Mouse (Mus musculus): ENCODE measurements around the gene Nlrp4f. TPM values are rescaled to one million over a fixed set of nuclear protein-coding genes. Genes with fewer than 3 reads are reported as not detected.

Nlrp4f gene
- 0.04 TPM in 1 of 2 replicates, not detected in the other for polyA plus RNA-seq (2012; rRNA removed)

DNA sequence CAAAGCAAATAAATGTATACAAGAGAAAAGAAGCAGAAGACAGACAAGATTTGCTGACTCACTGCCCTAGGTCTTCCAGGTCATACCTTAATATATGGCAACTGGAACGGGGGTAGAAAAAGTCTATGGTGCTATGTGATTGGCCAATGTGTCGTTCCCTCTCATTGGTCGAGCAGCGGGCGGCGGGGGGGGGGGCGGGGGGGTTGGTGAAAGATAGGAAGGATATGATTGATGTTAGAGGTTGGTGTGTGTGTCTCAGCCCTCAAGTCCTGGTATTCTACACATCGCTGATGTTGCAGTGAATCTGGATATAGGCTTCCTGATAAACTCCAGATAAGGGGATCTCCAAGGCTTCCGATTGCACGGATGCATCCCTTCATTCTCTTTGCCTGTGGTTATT, at the start of gene Nlrp4f:
Gene Nlrp4f, minus strand, starts transcription at position 101 of the 400 bp plus-strand sequence.
- Histone ChIP-seq H3K27me3 (ENCODE audit: control insufficient read depth, insufficient read depth, low read length) (no peaks in the 10 kb centered on the region), H3K36me3 (ENCODE audit: control insufficient read depth, insufficient read depth, low read length) (no peaks in the 10 kb centered on the region), H3K27ac (ENCODE audit: control insufficient read depth, insufficient read depth, low read length) (no peak within 1 kb of the TSS), H3K4me3 (ENCODE audit: control insufficient read depth, insufficient read depth, low read length) (no peak within 1 kb of the TSS), H3K4me1 (replicated peaks; ENCODE audit: control insufficient read depth, insufficient read depth, low read length) (no peaks in the 10 kb centered on the region)
- DNase-seq, result no peak
- TF ChIP-seq CTCF (IDR thresholded peaks at IDR 0.05; ENCODE audit: borderline replicate concordance, control insufficient read depth, extremely low read depth, insufficient read depth, low read length, poor library complexity) (no peak), POLR2A (IDR thresholded peaks at IDR 0.05; ENCODE audit: control insufficient read depth, extremely low read depth, insufficient read depth, low read length, poor library complexity) (no peak)
- WGBS, result 81% methylated on average over 10 of the region's 10 CpGs

DNA sequence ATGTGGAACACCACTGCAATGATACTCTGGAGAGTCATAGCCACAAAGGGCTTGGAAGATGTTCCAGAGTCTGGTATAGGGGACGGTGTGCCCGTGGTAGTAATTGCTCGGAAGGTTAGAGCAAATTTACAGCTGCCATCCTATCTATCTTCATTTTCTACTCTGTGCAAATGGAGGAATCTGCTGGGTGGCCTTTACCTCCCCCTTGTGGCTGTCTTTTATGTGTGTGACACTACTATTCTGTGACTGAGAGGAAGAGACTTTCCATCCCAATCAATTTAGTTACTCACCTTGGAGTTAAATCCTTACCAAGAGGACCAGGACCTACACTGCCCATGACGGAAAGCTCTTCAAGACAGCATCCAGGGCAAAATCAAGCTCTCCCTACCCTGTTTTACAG, 37.5 kb upstream of the Nlrp4f start:
- WGBS, result 98% methylated on average over 4 of the region's 4 CpGs
- H3K4me3 ChIP-seq (ENCODE audit: control insufficient read depth, insufficient read depth, low read length), result no peak overlapping the region
- peaks cover 3% of the 10 kb centered on the region; the same call in 1 of the 2 replicates for H3K36me3 ChIP-seq (ENCODE audit: control insufficient read depth, insufficient read depth, low read length)
- DNase-seq, result peak; percentile 35
- no peak for TF ChIP-seq CTCF (IDR thresholded peaks at IDR 0.05; ENCODE audit: borderline replicate concordance, control insufficient read depth, extremely low read depth, insufficient read depth, low read length, poor library complexity)
- no peak for TF ChIP-seq POLR2A (IDR thresholded peaks at IDR 0.05; ENCODE audit: control insufficient read depth, extremely low read depth, insufficient read depth, low read length, poor library complexity)
- H3K27ac ChIP-seq (ENCODE audit: control insufficient read depth, insufficient read depth, low read length), result no peak overlapping the region
- H3K27me3 ChIP-seq (ENCODE audit: control insufficient read depth, insufficient read depth, low read length), result no peaks in the 10 kb centered on the region
- H3K4me1 ChIP-seq (replicated peaks; ENCODE audit: control insufficient read depth, insufficient read depth, low read length), result peaks cover 12% of the 10 kb centered on the region

DNA sequence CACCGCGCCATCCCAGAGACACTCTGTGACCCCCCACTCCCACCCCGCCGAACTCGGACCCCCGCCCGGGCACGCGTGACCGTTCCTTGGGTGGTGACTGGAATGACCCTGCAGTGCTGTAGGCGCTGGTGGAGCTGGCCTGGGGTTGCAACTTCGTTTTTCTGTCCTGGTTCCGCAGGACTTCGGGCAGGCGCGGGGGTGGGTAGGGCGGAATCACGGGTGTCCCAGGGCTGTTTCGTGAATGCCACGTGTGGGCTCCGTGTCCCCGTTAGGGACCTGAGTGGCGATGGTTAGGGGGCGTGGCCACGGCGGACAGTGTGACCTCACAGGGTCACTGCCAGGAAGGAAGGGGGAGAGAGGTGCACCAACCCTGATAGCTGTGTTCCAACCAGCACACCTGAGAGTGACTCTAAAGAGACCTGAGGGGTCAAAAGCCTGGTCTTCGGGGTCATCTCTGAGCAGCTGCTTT, 36.6 kb upstream of the Nlrp4f start:
- Histone ChIP-seq H3K4me3 (ENCODE audit: control insufficient read depth, insufficient read depth, low read length) (peak overlapping the region; percentile 81), H3K4me1 (replicated peaks; ENCODE audit: control insufficient read depth, insufficient read depth, low read length) (peaks cover 12% of the 10 kb centered on the region), H3K27me3 (ENCODE audit: control insufficient read depth, insufficient read depth, low read length) (no peaks in the 10 kb centered on the region), H3K36me3 (ENCODE audit: control insufficient read depth, insufficient read depth, low read length) (no peaks in the 10 kb centered on the region), H3K27ac (ENCODE audit: control insufficient read depth, insufficient read depth, low read length) (no peak overlapping the region)
- TF ChIP-seq POLR2A (IDR thresholded peaks at IDR 0.05; ENCODE audit: control insufficient read depth, extremely low read depth, insufficient read depth, low read length, poor library complexity) (no peak), CTCF (IDR thresholded peaks at IDR 0.05; ENCODE audit: borderline replicate concordance, control insufficient read depth, extremely low read depth, insufficient read depth, low read length, poor library complexity) (no peak)
- WGBS, result 57% methylated on average over 27 of the region's 27 CpGs
- DNase-seq, result no peak

DNA sequence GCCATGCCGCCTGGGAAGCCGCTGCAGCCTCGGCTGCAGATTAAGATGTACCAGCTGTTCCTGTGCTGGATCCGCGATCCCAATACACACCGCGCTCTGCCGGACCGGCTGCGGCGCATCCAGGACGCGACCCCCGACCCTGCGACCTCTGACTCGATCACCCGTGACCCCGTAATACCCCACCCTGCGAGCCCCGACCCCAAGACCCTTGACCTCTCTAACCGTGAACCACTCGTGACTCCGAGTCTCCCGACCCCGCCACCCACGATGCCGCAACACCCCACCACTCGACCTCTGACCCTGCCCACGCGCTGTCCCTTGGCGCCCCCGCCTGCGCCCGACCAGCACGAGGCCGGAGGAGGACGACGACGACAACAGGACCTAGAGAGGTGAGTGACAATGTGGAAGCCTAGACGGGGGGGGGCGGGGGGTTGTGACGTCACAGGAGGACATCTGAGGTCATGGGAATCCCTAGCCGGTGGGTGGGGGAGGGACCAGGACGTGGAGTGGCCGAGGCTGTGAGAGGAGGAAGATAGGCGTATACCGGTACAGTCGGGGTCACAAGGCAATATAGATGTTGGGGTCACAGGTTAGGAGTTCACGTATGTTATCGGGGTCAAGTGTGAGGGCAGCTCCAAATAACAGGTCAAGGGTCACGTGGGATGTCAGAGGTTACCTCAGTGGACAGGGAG, 36.0 kb upstream of the Nlrp4f start:
- H3K27ac ChIP-seq (ENCODE audit: control insufficient read depth, insufficient read depth, low read length), result peak overlapping the region; percentile 88

DNA sequence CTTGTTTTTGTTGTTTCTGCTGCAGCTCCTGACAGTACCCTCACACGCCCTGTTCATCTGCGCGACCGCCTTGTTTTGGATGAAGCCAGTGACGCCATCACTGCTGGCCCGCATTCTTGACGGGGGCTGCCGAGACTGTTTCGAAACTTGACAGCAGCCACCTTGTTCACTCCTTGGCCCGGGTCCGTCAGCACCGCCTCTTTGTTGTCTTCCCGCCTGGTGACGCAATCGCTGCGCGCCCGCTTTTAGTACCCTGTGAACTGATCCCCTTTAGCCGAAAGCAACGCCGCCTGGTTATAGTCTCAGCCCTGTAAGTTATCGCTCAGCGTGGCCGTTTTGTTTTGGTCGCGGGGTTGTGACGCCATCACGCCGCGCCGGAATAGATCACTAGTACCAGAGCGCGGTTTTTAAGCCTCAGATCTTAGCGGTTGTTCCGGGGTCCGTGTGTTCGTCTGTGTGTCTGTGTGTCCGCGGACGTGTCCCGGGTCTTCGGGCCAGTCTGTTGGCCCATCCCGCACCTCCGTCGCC, 35.4 kb upstream of the Nlrp4f start:
- peak; percentile 91 for DNase-seq
- TF ChIP-seq POLR2A (IDR thresholded peaks at IDR 0.05; ENCODE audit: control insufficient read depth, extremely low read depth, insufficient read depth, low read length, poor library complexity) (0 out of 2 replicates have a peak, but pooled peaks have one; percentile 4), CTCF (IDR thresholded peaks at IDR 0.05; ENCODE audit: borderline replicate concordance, control insufficient read depth, extremely low read depth, insufficient read depth, low read length, poor library complexity) (no peak)
- H3K4me3 ChIP-seq (ENCODE audit: control insufficient read depth, insufficient read depth, low read length), result peak overlapping the region; percentile 81
- H3K36me3 ChIP-seq (ENCODE audit: control insufficient read depth, insufficient read depth, low read length), result no peaks in the 10 kb centered on the region
- H3K27ac ChIP-seq (ENCODE audit: control insufficient read depth, insufficient read depth, low read length), result peak overlapping the region; percentile 88
- H3K4me1 ChIP-seq (replicated peaks; ENCODE audit: control insufficient read depth, insufficient read depth, low read length), result peaks cover 12% of the 10 kb centered on the region
- no peaks in the 10 kb centered on the region for H3K27me3 ChIP-seq (ENCODE audit: control insufficient read depth, insufficient read depth, low read length)
- under 1% methylated on average over 45 of the region's 45 CpGs for WGBS

More for the DNA sequence above, 36.0 kb upstream of the Nlrp4f start:
- WGBS, result 4% methylated on average over 51 of the region's 51 CpGs
- no peaks in the 10 kb centered on the region for H3K27me3 ChIP-seq (ENCODE audit: control insufficient read depth, insufficient read depth, low read length)
- H3K4me1 ChIP-seq (replicated peaks; ENCODE audit: control insufficient read depth, insufficient read depth, low read length), result peaks cover 12% of the 10 kb centered on the region
- DNase-seq, result no peak
- TF ChIP-seq CTCF (IDR thresholded peaks at IDR 0.05; ENCODE audit: borderline replicate concordance, control insufficient read depth, extremely low read depth, insufficient read depth, low read length, poor library complexity) (no peak), POLR2A (IDR thresholded peaks at IDR 0.05; ENCODE audit: control insufficient read depth, extremely low read depth, insufficient read depth, low read length, poor library complexity) (no peak)
- H3K36me3 ChIP-seq (ENCODE audit: control insufficient read depth, insufficient read depth, low read length), result no peaks in the 10 kb centered on the region
- peak overlapping the region; percentile 81 for H3K4me3 ChIP-seq (ENCODE audit: control insufficient read depth, insufficient read depth, low read length)

DNA sequence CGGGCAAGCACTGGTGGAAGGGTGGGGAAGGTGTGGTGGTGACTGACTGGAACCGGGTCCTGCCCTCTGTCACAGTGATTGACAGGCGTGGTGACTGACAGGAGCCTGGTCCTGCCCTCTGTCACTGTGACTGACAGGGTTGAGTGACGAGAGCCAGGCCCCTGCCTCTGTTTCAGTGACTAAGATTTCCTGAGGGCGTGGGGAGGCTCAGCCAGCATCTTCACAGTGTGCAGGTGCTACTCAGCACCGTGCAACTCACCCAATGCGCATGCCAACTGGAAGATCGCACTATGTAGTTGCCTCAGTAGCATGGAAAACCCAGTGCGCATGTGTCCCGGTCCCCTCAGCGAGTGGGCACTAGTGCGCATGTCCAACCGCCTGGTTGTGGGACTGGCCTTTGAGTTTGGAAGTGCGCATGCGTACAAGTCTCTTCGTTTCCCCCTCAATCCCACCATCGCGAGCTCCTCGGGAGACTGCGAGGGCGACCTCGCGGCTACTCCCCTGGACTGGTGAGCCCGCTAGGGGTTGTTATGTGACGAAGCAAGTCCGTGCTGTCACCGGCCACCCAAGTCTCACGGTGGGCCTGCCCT, 34.8 kb upstream of the Nlrp4f start:
- Histone ChIP-seq H3K4me1 (replicated peaks; ENCODE audit: control insufficient read depth, insufficient read depth, low read length) (peaks cover 12% of the 10 kb centered on the region), H3K36me3 (ENCODE audit: control insufficient read depth, insufficient read depth, low read length) (no peaks in the 10 kb centered on the region), H3K27me3 (ENCODE audit: control insufficient read depth, insufficient read depth, low read length) (no peaks in the 10 kb centered on the region), H3K4me3 (ENCODE audit: control insufficient read depth, insufficient read depth, low read length) (peak overlapping the region; percentile 81), H3K27ac (ENCODE audit: control insufficient read depth, insufficient read depth, low read length) (peak overlapping the region; percentile 88)
- peak; percentile 98 for DNase-seq
- TF ChIP-seq POLR2A (IDR thresholded peaks at IDR 0.05; ENCODE audit: control insufficient read depth, extremely low read depth, insufficient read depth, low read length, poor library complexity), result peak; percentile 69
- peak; percentile 38; the same call in 1 of the 2 replicates for TF ChIP-seq CTCF (IDR thresholded peaks at IDR 0.05; ENCODE audit: borderline replicate concordance, control insufficient read depth, extremely low read depth, insufficient read depth, low read length, poor library complexity)
- WGBS, result under 1% methylated on average over 28 of the region's 28 CpGs
